Mouse (Mus musculus) stomach, postnatal 0 days (tissue): Measurements from ENCODE around the gene Mbnl1.

Experiments used
- CTCF ChIP-seq: IDR thresholded peaks from 2 replicates; pipeline ENCODE4 v1.5.1; 2016; ENCODE audit warnings: antibody characterized with exemption, low read depth, mild to moderate bottlenecking, moderate library complexity
- EP300 ChIP-seq: optimal IDR thresholded peaks from 2 replicates; pipeline ENCODE3; 2016; ENCODE audit warnings: antibody characterized with exemption

- TF ChIP-seq EP300 (no peak), CTCF (no peak)
Measured at GRCm38 (mm10) chr3:60474654-60474972, 2.0 kb downstream of the Mbnl1 start.
